Mouse (Mus musculus) megakaryocyte, embryonic 14.5 days (primary cell): ENCODE measurements around the gene Bbc3.

Experiments used
- FLI1 ChIP-seq: IDR thresholded peaks from 2 replicates; pipeline ENCODE4 v1.6.1; 2012; ENCODE audit warnings: low read length, inconsistent platforms, mixed read lengths
- GATA1 ChIP-seq: IDR thresholded peaks from 3 replicates; pipeline ENCODE4 v1.6.1; 2012; ENCODE audit warnings: mixed read lengths, low read length, inconsistent platforms, borderline replicate concordance

DNA sequence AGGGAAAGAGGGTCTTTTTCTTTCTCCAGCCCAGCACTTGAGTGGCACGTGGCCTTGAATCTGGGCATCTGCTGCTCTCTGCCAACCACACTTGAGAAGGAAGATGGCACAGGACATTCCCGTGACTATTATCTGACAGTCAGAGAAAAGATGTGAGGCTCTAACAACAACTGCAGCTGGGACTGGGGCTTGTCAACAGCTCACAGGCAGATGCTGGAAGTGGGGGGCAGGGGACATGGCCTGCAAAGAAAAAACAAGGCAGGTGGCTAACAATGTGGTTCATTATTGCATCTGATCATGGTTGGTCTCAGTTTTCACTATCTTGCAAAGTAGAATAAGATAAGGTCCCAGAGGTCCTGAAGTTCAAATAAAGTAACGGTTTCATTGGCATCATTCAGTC is 36.4 kb downstream of the Bbc3 start:
- no peak for TF ChIP-seq GATA1
- no peak for TF ChIP-seq FLI1
